Mouse (Mus musculus) small intestine, adult 2 months (tissue): ENCODE results near the gene Dgkh.

Source experiments
- CTCF ChIP-seq: fragments of 200-500 bp; IDR thresholded peaks from 2 replicates; pipeline ENCODE4 v1.5.1; 2012; ENCODE audit warnings: low read depth, mild to moderate bottlenecking, control low read depth, inconsistent platforms, low read length, moderate library complexity, mixed read lengths; ENCODE audit not compliant: insufficient replicate concordance, insufficient read length; ENCODE audit errors: extremely low read depth
- POLR2A ChIP-seq: fragments of 200-500 bp; IDR thresholded peaks from 2 replicates; pipeline ENCODE4 v1.6.1; 2012; ENCODE audit warnings: low read depth, mild to moderate bottlenecking, control low read depth, inconsistent platforms, low read length, moderate library complexity

DNA sequence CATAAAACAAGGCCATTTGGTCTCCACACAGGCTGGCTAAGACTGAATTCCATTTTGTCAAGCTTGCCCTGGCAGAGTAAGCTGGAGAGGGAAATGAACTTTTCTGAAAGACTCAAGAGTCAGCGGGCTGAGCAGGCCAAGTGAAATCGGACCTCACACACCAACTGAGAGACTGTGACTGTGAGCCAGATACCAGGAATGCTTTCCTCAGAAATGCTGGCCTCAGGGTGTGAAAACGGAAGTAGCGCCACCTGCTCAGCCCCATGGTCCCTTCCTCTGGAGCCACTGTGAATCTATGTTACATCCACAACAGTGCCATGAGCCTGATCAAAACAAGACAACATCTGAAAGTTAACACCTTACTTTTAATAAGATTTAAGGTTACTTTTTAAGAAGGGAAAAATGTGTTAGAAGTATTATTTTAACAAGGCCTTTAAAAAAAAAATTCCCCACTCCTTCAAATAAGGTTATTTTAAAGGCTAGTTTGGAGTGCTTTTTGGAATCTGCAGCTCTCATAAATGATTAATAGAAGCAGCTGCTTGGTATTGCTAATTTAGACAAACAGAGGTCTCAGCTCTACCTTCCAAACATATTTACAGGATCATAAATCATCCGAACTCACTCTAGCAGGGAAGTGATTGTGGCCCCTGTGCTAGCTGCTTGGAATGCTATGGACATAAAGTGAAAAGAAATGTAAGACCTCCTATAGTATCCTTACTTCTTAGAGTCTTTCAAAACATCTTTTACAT lies 193.8 kb downstream of the Dgkh start:
- no peak for TF ChIP-seq POLR2A
- no peak for TF ChIP-seq CTCF
